Mouse (Mus musculus) hindbrain, embryonic 11.5 days (tissue): Measurements from ENCODE around the gene Zfp207. TPM values are rescaled to one million over a fixed set of nuclear protein-coding genes. Genes with fewer than 3 reads are reported as not detected.
"Not testable (repeated sequence)": the region's sequence is repeated elsewhere in the genome, so short reads cannot be mapped to it uniquely, and the experiment has no call there.

Source experiments
- ATAC-seq: fragments of 200-750 bp; cut with Nextera tagmentation; 2 replicates; pipeline ENCODE4 v1.8.0; 2017; ENCODE audit warnings: mild to moderate bottlenecking, moderate TSS enrichment, moderate library complexity; ENCODE audit not compliant: low FRiP score
- DNase-seq: peaks from one replicate; pipeline ENCODE4 v3.0.0-alpha.2; 2015; ENCODE audit warnings: low spot score
- H3K27ac ChIP-seq: fragments of 300-500 bp; sonication (generic); 2 replicates; pipeline ENCODE4 v1.5.1; 2014; ENCODE audit warnings: mild to moderate bottlenecking, low read depth, low read length
- H3K27me3 ChIP-seq: fragments of 300-500 bp; sonication (generic); 2 replicates; pipeline ENCODE4 v1.6.1; 2014; ENCODE audit warnings: mild to moderate bottlenecking, low read length, moderate library complexity, mixed read lengths; ENCODE audit not compliant: control insufficient read depth, insufficient read depth
- H3K36me3 ChIP-seq: fragments of 300-500 bp; sonication (generic); 2 replicates; pipeline ENCODE4 v1.6.1; 2014; ENCODE audit warnings: mild to moderate bottlenecking, low read length, moderate library complexity, mixed read lengths; ENCODE audit not compliant: control insufficient read depth, insufficient read depth
- H3K4me1 ChIP-seq: fragments of 300-500 bp; sonication (generic); replicated peaks from 2 replicates; pipeline ENCODE4 v1.6.1; 2014; ENCODE audit warnings: low read length, mixed read lengths; ENCODE audit not compliant: control insufficient read depth, insufficient read depth
- H3K4me2 ChIP-seq: fragments of 300-500 bp; sonication (generic); replicated peaks from 2 replicates; pipeline ENCODE4 v1.6.1; 2014; ENCODE audit warnings: mild to moderate bottlenecking, low read depth, low read length
- H3K4me3 ChIP-seq: fragments of 300-500 bp; sonication (generic); 2 replicates; pipeline ENCODE4 v1.5.1; 2014; ENCODE audit warnings: low read depth, low read length
- H3K9ac ChIP-seq: fragments of 300-500 bp; sonication (generic); 2 replicates; pipeline ENCODE4 v1.6.1; 2014; ENCODE audit warnings: low read depth, low read length
- H3K9me3 ChIP-seq: fragments of 300-500 bp; sonication (generic); 2 replicates; pipeline ENCODE4 v1.6.1; 2016; ENCODE audit warnings: low read length; ENCODE audit not compliant: control insufficient read depth
- WGBS: fragments of 180-500 bp; shearing (Covaris S2); extraction: QIAGEN DNeasy Blood & Tissue Kit; methylation state at CpG from one replicate; pipeline ENCODE4 v1.1.7; 2014; 5-methylcytosine and 5-hydroxymethylcytosine counted together
- polyA plus RNA-seq: library from polyadenylated mRNA; unstranded; fragments of >200 nt; fragmentation: Nextera tagmentation; extraction: Ambion mirVana; gene quantifications from 2 replicates; pipeline ENCODE4 v1.2.1, GENCODE M21; 2014

The Zfp207 gene
- polyA plus RNA-seq, 1 experiment from 2014 or later = 351 TPM

DNA sequence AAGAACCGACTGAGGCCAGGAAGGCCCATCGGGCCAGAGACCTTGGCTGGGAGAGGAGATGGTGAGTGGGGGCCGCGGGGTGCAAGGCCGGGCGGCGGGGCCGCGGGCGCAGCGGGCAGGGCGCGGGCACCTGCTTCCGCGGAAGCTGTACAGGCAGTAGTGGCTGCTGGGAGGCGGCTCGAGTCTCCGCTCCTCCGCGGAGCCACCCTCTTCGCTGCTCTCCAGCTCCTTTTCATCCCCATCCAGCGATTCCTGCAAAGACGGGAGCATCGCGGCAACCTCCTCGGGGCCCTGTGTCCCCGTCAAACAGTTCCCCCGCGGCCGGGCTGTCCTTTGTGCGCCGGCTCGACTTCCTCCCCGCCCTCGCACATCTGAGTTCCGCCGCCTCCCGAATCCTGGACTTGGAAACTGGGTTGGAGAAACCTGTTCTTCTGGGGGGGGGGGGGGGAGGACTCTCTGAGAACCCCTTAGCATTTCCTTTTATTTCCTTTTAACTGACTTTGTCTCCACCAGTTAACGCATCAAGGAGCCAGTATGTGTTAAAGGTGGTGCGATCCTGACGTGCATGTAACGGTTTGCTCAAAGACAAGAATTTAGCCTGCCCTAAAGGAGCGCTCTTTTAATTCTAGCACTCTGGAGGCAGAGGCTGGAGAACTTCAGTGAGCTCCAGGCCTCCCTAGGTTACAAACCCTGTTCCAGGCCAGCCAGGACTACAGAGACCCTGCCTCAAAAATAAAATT, 5.2 kb upstream of the Zfp207 start, which contains the start of gene 5730455P16Rik:
Gene 5730455P16Rik (minus strand): TSS at position 323 of the 740 bp plus-strand sequence.
- H3K27ac ChIP-seq = peak within 1 kb of the TSS; percentile 83
- DNase-seq = peak; percentile 88
- H3K27me3 ChIP-seq = no peaks in the 10 kb centered on the region
- peak within 1 kb of the TSS; percentile 85 for H3K4me3 ChIP-seq
- no peaks in the 10 kb centered on the region for H3K9me3 ChIP-seq
- H3K36me3 ChIP-seq = no peaks in the 10 kb centered on the region; the same call in 1 of the 2 replicates
- WGBS = 3% methylated on average over 43 of the region's 43 CpGs
- peak; percentile 79 for ATAC-seq
- H3K9ac ChIP-seq = peak within 1 kb of the TSS; percentile 96
- peak within 1 kb of the TSS; percentile 63 for H3K4me2 ChIP-seq
- H3K4me1 ChIP-seq = no peaks in the 10 kb centered on the region

DNA sequence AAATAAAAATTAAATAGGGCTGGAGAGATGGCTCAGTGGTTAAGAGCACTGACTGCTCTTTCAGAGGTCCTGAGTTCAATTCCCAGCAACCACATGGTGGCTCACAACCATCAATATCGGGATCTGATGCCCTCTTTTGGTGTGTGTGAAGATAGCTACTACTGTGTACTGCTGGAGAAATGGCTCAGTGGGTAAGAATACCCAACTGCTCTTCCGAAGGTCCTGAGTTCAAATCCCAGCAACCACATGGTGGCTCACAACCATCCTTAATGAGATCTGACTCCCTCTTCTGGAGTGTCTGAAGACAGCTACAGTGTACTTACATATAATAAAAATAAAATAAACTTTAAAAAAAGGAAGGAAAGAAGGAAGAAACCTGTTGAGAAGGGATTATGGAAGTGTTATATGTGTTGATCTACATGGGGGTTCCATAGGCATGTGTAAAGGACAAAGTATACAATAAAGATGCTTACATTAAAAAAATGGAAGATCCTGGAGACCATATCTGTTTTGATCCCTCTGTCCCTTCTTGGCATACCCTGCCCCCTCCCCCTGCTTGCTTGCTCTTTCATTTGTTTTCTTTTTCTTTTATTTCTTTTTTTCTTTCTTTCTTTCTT, 4.5 kb upstream of the Zfp207 start:
- WGBS = 59% methylated on average over 2 of the region's 2 CpGs
- ATAC-seq, H3K27ac ChIP-seq, H3K27me3 ChIP-seq, DNase-seq, H3K9me3 ChIP-seq, H3K9ac ChIP-seq, H3K4me1 ChIP-seq, H3K36me3 ChIP-seq: not testable (repeated sequence)
- peak overlapping the region; percentile 85 for H3K4me3 ChIP-seq
- peak overlapping the region; percentile 63 for H3K4me2 ChIP-seq

DNA sequence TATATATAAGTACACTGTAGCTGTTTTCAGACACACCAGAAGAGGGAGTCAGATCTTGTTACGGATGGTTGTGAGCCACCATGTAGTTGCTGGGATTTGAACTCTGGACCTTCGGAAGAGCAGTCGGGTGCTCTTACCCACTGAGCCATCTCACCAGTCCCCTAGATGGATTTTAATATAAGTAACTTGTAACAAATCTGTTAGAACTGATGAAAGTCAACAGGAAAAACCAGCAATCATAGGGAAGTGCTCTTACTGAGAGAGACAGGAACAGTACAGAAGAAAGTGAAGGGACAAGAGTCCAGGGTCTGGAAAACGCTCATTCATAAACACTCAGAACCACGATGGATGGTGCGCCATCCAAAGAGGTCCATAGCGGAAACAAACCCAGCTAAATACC, 3.9 kb upstream of the Zfp207 start:
- not testable (repeated sequence) for H3K27ac ChIP-seq, H3K4me3 ChIP-seq, H3K4me2 ChIP-seq, ATAC-seq, H3K4me1 ChIP-seq, H3K27me3 ChIP-seq, DNase-seq, H3K36me3 ChIP-seq, H3K9me3 ChIP-seq, H3K9ac ChIP-seq
- WGBS = 96% methylated on average over 7 of the region's 7 CpGs

DNA sequence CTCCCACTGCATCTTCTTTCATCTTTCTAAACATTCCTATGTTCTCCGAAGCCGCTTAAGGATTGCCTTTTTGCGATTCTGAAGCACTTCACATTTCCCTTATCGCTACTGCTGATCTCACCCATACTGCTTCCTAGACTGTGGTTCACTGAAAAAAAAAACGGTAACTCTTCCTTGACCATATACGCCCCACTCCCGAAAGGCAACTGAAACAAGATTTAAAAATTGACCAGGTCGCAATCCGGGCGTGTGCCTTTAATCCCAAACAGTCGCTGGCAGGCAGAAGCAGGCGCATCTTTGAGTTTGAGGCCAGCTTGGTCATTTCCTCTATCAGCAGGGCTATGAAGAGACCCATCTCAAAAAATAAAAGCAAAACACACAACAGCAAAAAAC, 457 bp upstream of the Zfp207 start:
- ATAC-seq (peak; percentile 12; the same call in 1 of the 2 replicates), DNase-seq (peak; percentile 61)
- H3K4me1 ChIP-seq = peaks cover 2% of the 10 kb centered on the region; the same call in 1 of the 2 replicates
- H3K9me3 ChIP-seq = no peaks in the 10 kb centered on the region
- H3K4me3 ChIP-seq = peak overlapping the region; percentile 95
- H3K36me3 ChIP-seq = peaks cover under 1% of the 10 kb centered on the region; the same call in 1 of the 2 replicates
- H3K27ac ChIP-seq = peak overlapping the region; percentile 56; the same call in 1 of the 2 replicates
- peak overlapping the region; percentile 63 for H3K4me2 ChIP-seq
- WGBS = 9% methylated on average over 12 of the region's 12 CpGs
- peak overlapping the region; percentile 69 for H3K9ac ChIP-seq
- no peaks in the 10 kb centered on the region for H3K27me3 ChIP-seq

DNA sequence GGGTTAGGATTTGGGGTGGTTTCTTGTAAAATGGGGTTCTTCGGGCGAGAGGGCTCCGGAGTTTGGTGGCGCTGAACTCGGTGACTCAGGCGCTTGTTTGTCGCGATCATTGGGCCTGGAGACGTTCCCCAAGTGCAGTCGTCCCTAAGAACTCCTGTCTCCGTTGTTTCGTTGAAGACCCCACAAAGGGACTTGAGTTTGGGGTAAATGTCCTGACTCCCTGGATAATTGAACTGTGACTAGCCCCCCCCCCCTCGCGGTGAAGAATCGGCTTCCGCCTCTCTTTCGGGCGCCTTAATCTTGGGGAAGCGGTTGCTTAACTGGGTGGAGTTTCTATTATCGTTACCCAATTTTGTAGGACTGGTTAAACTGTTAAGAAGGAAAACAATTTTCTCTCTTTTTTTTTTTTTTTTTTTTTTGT, 557 bp downstream of the Zfp207 start:
- peaks cover 2% of the 10 kb centered on the region; the same call in 1 of the 2 replicates for H3K4me1 ChIP-seq
- H3K4me3 ChIP-seq = peak overlapping the region; percentile 95
- peak overlapping the region; percentile 99 for H3K9ac ChIP-seq
- no peaks in the 10 kb centered on the region for H3K9me3 ChIP-seq
- under 1% methylated on average over 20 of the region's 20 CpGs for WGBS
- no peak for ATAC-seq
- H3K36me3 ChIP-seq = peaks cover 4% of the 10 kb centered on the region
- H3K4me2 ChIP-seq = no peak overlapping the region
- H3K27me3 ChIP-seq = no peaks in the 10 kb centered on the region
- no peak for DNase-seq
- peak overlapping the region; percentile 82 for H3K27ac ChIP-seq

DNA sequence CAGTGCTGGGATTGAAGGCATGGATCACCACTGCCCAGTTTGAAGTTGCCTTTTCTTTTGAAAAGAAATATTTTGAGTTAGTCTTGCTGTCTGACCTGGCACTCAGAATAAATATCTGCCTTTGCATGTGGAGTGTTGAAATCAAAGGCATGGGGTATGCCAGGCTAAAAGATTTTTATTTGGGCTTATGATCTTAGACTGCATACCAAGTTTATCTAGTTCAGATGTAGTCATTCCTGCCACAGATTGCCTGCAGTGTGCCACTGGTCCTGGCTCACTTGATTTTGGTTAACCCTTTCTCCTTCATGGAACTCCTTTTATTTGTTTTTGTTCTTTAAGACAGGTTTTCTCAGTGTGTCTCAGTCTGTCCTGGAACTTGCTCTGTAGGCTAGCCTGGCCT, 1.4 kb downstream of the Zfp207 start:
- ATAC-seq = no peak
- no peak for DNase-seq
- H3K27ac ChIP-seq = no peak overlapping the region
- H3K9ac ChIP-seq = peak overlapping the region; percentile 68
- H3K4me1 ChIP-seq = peaks cover 2% of the 10 kb centered on the region; the same call in 1 of the 2 replicates
- peak overlapping the region; percentile 95 for H3K4me3 ChIP-seq
- H3K9me3 ChIP-seq = no peaks in the 10 kb centered on the region
- H3K4me2 ChIP-seq = peak overlapping the region; percentile 75
- H3K36me3 ChIP-seq = peaks cover 5% of the 10 kb centered on the region
- no peaks in the 10 kb centered on the region for H3K27me3 ChIP-seq

DNA sequence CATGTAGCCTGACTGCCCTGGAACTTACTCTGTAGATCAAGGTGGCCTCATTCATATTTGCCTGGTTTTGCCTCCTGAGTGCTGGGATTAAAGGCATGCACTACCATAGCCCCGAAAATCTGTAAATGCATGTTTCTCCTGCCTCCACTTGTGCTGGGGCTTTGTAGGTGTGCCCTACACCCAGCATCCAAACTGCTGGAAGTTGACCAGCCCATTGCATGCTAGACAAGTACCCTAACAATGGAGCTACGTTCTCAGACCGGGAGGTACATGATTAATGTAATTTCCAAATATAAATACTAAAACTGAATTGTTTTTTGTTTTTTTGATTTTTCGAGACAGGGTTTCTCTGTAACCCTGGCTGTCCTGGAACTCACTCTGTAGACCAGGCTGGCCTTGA, 2.0 kb downstream of the Zfp207 start:
- Histone ChIP-seq H3K4me2 (peak overlapping the region; percentile 75), H3K36me3 (peaks cover 7% of the 10 kb centered on the region), H3K9ac (peak overlapping the region; percentile 68), H3K4me3 (peak overlapping the region; percentile 95), H3K4me1 (peaks cover 2% of the 10 kb centered on the region; the same call in 1 of the 2 replicates), H3K27ac (no peak overlapping the region), H3K9me3 (no peaks in the 10 kb centered on the region), H3K27me3 (no peaks in the 10 kb centered on the region)
- no peak for DNase-seq
- no peak for ATAC-seq
- 64% methylated on average over 4 of the region's 4 CpGs for WGBS

DNA sequence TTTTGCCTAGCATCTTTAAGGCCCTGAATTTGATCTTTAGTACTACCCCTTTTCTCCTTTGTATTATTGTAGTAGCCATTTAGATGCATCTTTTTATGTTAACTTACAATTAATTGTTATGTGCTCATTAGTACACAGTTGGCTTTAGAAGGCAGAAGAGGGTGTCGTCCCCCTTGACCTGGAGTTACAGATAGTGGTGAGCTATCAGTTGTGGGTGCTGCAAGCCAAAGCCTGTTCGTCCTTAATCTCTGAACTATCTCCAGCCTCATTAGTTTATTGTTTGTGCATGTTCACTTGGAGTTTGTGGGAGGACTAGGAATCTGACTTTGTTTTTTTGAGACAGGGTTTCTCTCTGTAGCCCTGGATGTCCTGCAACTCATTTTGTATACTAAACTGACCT, 3.7 kb downstream of the Zfp207 start:
- 92% methylated on average over 2 of the region's 2 CpGs for WGBS
- H3K27me3 ChIP-seq = no peaks in the 10 kb centered on the region
- DNase-seq = no peak

More for the DNA sequence above, 3.7 kb downstream of the Zfp207 start:
- ATAC-seq = no peak
- Histone ChIP-seq H3K4me1 (peaks cover 2% of the 10 kb centered on the region; the same call in 1 of the 2 replicates), H3K27ac (no peak overlapping the region), H3K9ac (no peak overlapping the region), H3K4me3 (0 out of 2 replicates have a peak overlapping the region, but pooled peaks have one; percentile 95), H3K4me2 (no peak overlapping the region), H3K36me3 (peaks cover 13% of the 10 kb centered on the region), H3K9me3 (no peaks in the 10 kb centered on the region)
